Mouse (Mus musculus) erythroblast, embryonic 14.5 days (primary cell): Measurements from ENCODE around the gene Plpp2. TPM values are rescaled to one million over a fixed set of nuclear protein-coding genes. Genes with fewer than 3 reads are reported as not detected.

Experiments
- H3K27me3 ChIP-seq: 2 replicates; pipeline ENCODE4 v1.6.1; 2012; ENCODE audit warnings: inconsistent platforms; ENCODE audit not compliant: control insufficient read depth
- H3K36me3 ChIP-seq: 2 replicates; pipeline ENCODE4 v1.6.1; 2012; ENCODE audit warnings: mild to moderate bottlenecking, inconsistent platforms; ENCODE audit not compliant: control insufficient read depth
- H3K4me1 ChIP-seq: 2 replicates; pipeline ENCODE4 v1.6.1; 2012; ENCODE audit warnings: inconsistent platforms; ENCODE audit not compliant: control insufficient read depth
- H3K4me3 ChIP-seq: replicated peaks from 2 replicates; pipeline ENCODE3; 2012; ENCODE audit warnings: moderate library complexity, mild to moderate bottlenecking, inconsistent platforms
- H3K9me3 ChIP-seq: 2 replicates; pipeline ENCODE4 v1.6.1; 2012; ENCODE audit warnings: low read length, inconsistent platforms, mixed read lengths; ENCODE audit not compliant: control insufficient read depth
- GATA1 ChIP-seq: IDR thresholded peaks from 2 replicates; pipeline ENCODE4 v1.6.1; 2012; ENCODE audit warnings: low read length, inconsistent platforms, mixed read lengths
- TAL1 ChIP-seq: IDR thresholded peaks from 3 replicates; pipeline ENCODE4 v1.6.1; 2012; ENCODE audit warnings: low read length, inconsistent platforms, mixed read lengths
- polyA plus RNA-seq: library from polyadenylated mRNA; stranded (reverse); fragments of >175 nt; gene quantifications from 2 replicates; pipeline ENCODE4 v1.2.3, GENCODE M21; 2012

The Plpp2 gene
- polyA plus RNA-seq, 1 experiment: 0.10 TPM

- no peaks in the 10 kb centered on the region for H3K9me3 ChIP-seq
- no peak for TF ChIP-seq GATA1
- no peak for TF ChIP-seq TAL1
Observed at GRCm38 (mm10) chr10:79553691-79554090, 20.1 kb upstream of the Plpp2 start.

GRCm38 (mm10) chr10:79553176-79553575 is 19.6 kb upstream of the Plpp2 start:
- no peak for TF ChIP-seq GATA1
- TF ChIP-seq TAL1: no peak
- H3K36me3 ChIP-seq: peaks cover 25% of the 10 kb centered on the region
- no peak overlapping the region for H3K4me3 ChIP-seq
- H3K9me3 ChIP-seq: no peaks in the 10 kb centered on the region
- peaks cover 11% of the 10 kb centered on the region for H3K27me3 ChIP-seq
- H3K4me1 ChIP-seq: peaks cover 27% of the 10 kb centered on the region

More at GRCm38 (mm10) chr10:79553691-79554090, 20.1 kb upstream of the Plpp2 start:
- peaks cover 27% of the 10 kb centered on the region for H3K4me1 ChIP-seq
- H3K27me3 ChIP-seq: peaks cover 11% of the 10 kb centered on the region
- peak overlapping the region; percentile 73 for H3K4me3 ChIP-seq
- H3K36me3 ChIP-seq: peaks cover 20% of the 10 kb centered on the region

GRCm38 (mm10) chr10:79552531-79552930 is 18.9 kb upstream of the Plpp2 start:
- Histone ChIP-seq H3K4me3 (no peak overlapping the region), H3K36me3 (peaks cover 32% of the 10 kb centered on the region), H3K27me3 (peaks cover 11% of the 10 kb centered on the region), H3K4me1 (peaks cover 27% of the 10 kb centered on the region), H3K9me3 (no peaks in the 10 kb centered on the region)
- TF ChIP-seq GATA1 (no peak), TAL1 (no peak)

- Histone ChIP-seq H3K9me3 (no peaks in the 10 kb centered on the region), H3K4me3 (no peak overlapping the region), H3K36me3 (peaks cover 51% of the 10 kb centered on the region), H3K27me3 (peaks cover 5% of the 10 kb centered on the region), H3K4me1 (peaks cover 25% of the 10 kb centered on the region)
- TF ChIP-seq TAL1 (no peak), GATA1 (no peak)
Observed at GRCm38 (mm10) chr10:79550366-79550765, 16.8 kb upstream of the Plpp2 start.

GRCm38 (mm10) chr10:79548971-79549723 is 15.6 kb upstream of the Plpp2 start:
- TF ChIP-seq GATA1 (no peak), TAL1 (no peak)
- Histone ChIP-seq H3K9me3 (no peaks in the 10 kb centered on the region), H3K4me1 (peaks cover 15% of the 10 kb centered on the region), H3K36me3 (peaks cover 63% of the 10 kb centered on the region), H3K27me3 (no peaks in the 10 kb centered on the region), H3K4me3 (no peak overlapping the region)

GRCm38 (mm10) chr10:79548546-79548945 is 14.9 kb upstream of the Plpp2 start:
- Histone ChIP-seq H3K4me1 (peaks cover 9% of the 10 kb centered on the region), H3K4me3 (no peak overlapping the region), H3K9me3 (no peaks in the 10 kb centered on the region), H3K27me3 (no peaks in the 10 kb centered on the region), H3K36me3 (peaks cover 69% of the 10 kb centered on the region)
- no peak for TF ChIP-seq TAL1
- no peak for TF ChIP-seq GATA1

GRCm38 (mm10) chr10:79547148-79547675 is 13.6 kb upstream of the Plpp2 start:
- Histone ChIP-seq H3K9me3 (no peaks in the 10 kb centered on the region), H3K36me3 (peaks cover 83% of the 10 kb centered on the region), H3K4me3 (no peak overlapping the region), H3K27me3 (no peaks in the 10 kb centered on the region), H3K4me1 (no peaks in the 10 kb centered on the region; the same call in 1 of the 2 replicates)
- TF ChIP-seq TAL1: no peak
- TF ChIP-seq GATA1: no peak

- H3K9me3 ChIP-seq: no peaks in the 10 kb centered on the region
- no peaks in the 10 kb centered on the region for H3K27me3 ChIP-seq
- H3K36me3 ChIP-seq: peaks cover 90% of the 10 kb centered on the region
- no peaks in the 10 kb centered on the region; the same call in 1 of the 2 replicates for H3K4me1 ChIP-seq
- no peak for TF ChIP-seq TAL1
- TF ChIP-seq GATA1: no peak
- no peak overlapping the region for H3K4me3 ChIP-seq
Observed at GRCm38 (mm10) chr10:79546483-79546882, 12.9 kb upstream of the Plpp2 start.

GRCm38 (mm10) chr10:79545891-79546290 is 12.3 kb upstream of the Plpp2 start:
- H3K27me3 ChIP-seq: no peaks in the 10 kb centered on the region
- no peaks in the 10 kb centered on the region; the same call in 1 of the 2 replicates for H3K4me1 ChIP-seq
- TF ChIP-seq TAL1: no peak
- no peak for TF ChIP-seq GATA1
- H3K36me3 ChIP-seq: peaks cover 96% of the 10 kb centered on the region
- H3K4me3 ChIP-seq: no peak overlapping the region
- H3K9me3 ChIP-seq: no peaks in the 10 kb centered on the region
